Mouse (Mus musculus): ENCODE results near the gene Zfp212.
A peak's percentile ranks its signal among the peaks of the same experiment; 100 is the strongest.
"Not testable (repeated sequence)": the region's sequence is repeated elsewhere in the genome, so short reads cannot be mapped to it uniquely, and the experiment has no call there.

Gene Zfp212

GRCm38 (mm10) chr6:47943021-47943691 is 22.9 kb downstream of the Zfp212 start:
- DNase-seq: peak; percentile 74 to 85

- no peak for DNase-seq
Measured at GRCm38 (mm10) chr6:47943721-47944120, 23.4 kb downstream of the Zfp212 start.

GRCm38 (mm10) chr6:47947388-47947787 is 27.1 kb downstream of the Zfp212 start:
- no peak for DNase-seq

- peak; percentile 96 for DNase-seq
Measured at GRCm38 (mm10) chr6:47953191-47953726, 33.0 kb downstream of the Zfp212 start, which contains the start of gene Zfp956. TSS of gene Zfp956 (plus strand) at chr6:47953390.

GRCm38 (mm10) chr6:47954425-47954824 is 34.1 kb downstream of the Zfp212 start:
- no peak for DNase-seq

- no peak for DNase-seq
Measured at GRCm38 (mm10) chr6:47957816-47958215, 37.5 kb downstream of the Zfp212 start.

GRCm38 (mm10) chr6:47960685-47961421 is 40.6 kb downstream of the Zfp212 start:
- DNase-seq: no peak

GRCm38 (mm10) chr6:47963051-47963450 is 42.8 kb downstream of the Zfp212 start:
- DNase-seq: no peak

- not testable (repeated sequence) for DNase-seq
Measured at GRCm38 (mm10) chr6:47968166-47968565, 47.9 kb downstream of the Zfp212 start.

- DNase-seq: peak in 1 of 2 experiments; percentile 20
Measured at GRCm38 (mm10) chr6:47974599-47974998, 54.3 kb downstream of the Zfp212 start.

- DNase-seq: peak; percentile 83 to 87
Measured at GRCm38 (mm10) chr6:47978897-47979368, 58.7 kb downstream of the Zfp212 start.

All from kidney, postnatal 36 days (tissue).